Mouse (Mus musculus): Measurements from ENCODE around the gene Otx2. TPM values are rescaled to one million over a fixed set of nuclear protein-coding genes. Genes with fewer than 3 reads are reported as not detected.

The Otx2 gene
- polyA plus RNA-seq, 1 experiment from 2014 or later: not detected

- DNase-seq (ENCODE audit: low spot score): no peak
- WGBS: 73% methylated on average over 4 of the region's 4 CpGs
- H3K36me3 ChIP-seq (ENCODE audit: control insufficient read depth, insufficient read depth, low read length): no peaks in the 10 kb centered on the region
- ATAC-seq (replicated peaks; ENCODE audit: low FRiP score): no peak
- H3K27me3 ChIP-seq (replicated peaks; ENCODE audit: control insufficient read depth, insufficient read depth, low read length): peaks cover 99% of the 10 kb centered on the region
- no peak overlapping the region for H3K27ac ChIP-seq (ENCODE audit: low read depth, low read length)
- H3K9me3 ChIP-seq (ENCODE audit: control insufficient read depth, low read length): no peaks in the 10 kb centered on the region
- no peaks in the 10 kb centered on the region for H3K4me1 ChIP-seq (replicated peaks; ENCODE audit: control insufficient read depth, insufficient read depth, low read length)
- no peak overlapping the region for H3K4me3 ChIP-seq (ENCODE audit: low read depth, low read length)
- H3K4me2 ChIP-seq: no peak overlapping the region
- no peak overlapping the region for H3K9ac ChIP-seq (ENCODE audit: low read depth, low read length)
These were observed 14.0 kb downstream of the Otx2 start for GRCm38 (mm10) chr14:48659661-48660060.

GRCm38 (mm10) chr14:48657241-48657640 lies 16.4 kb downstream of the Otx2 start:
- H3K4me3 ChIP-seq (ENCODE audit: low read depth, low read length): no peak overlapping the region
- 72% methylated on average over 6 of the region's 6 CpGs for WGBS
- peaks cover 100% of the 10 kb centered on the region for H3K27me3 ChIP-seq (replicated peaks; ENCODE audit: control insufficient read depth, insufficient read depth, low read length)
- no peaks in the 10 kb centered on the region for H3K36me3 ChIP-seq (ENCODE audit: control insufficient read depth, insufficient read depth, low read length)
- no peaks in the 10 kb centered on the region for H3K4me1 ChIP-seq (replicated peaks; ENCODE audit: control insufficient read depth, insufficient read depth, low read length)
- H3K27ac ChIP-seq (ENCODE audit: low read depth, low read length): no peak overlapping the region
- no peak for ATAC-seq (replicated peaks; ENCODE audit: low FRiP score)
- H3K9ac ChIP-seq (ENCODE audit: low read depth, low read length): no peak overlapping the region
- H3K9me3 ChIP-seq (ENCODE audit: control insufficient read depth, low read length): no peaks in the 10 kb centered on the region
- H3K4me2 ChIP-seq: no peak overlapping the region
- no peak for DNase-seq (ENCODE audit: low spot score)

- ATAC-seq (replicated peaks; ENCODE audit: low FRiP score) (no peak), DNase-seq (ENCODE audit: low spot score) (no peak)
- Histone ChIP-seq H3K4me2 (no peak overlapping the region), H3K4me1 (replicated peaks; ENCODE audit: control insufficient read depth, insufficient read depth, low read length) (no peaks in the 10 kb centered on the region; the same call in 1 of the 2 replicates), H3K36me3 (ENCODE audit: control insufficient read depth, insufficient read depth, low read length) (no peaks in the 10 kb centered on the region), H3K27ac (ENCODE audit: low read depth, low read length) (no peak overlapping the region), H3K9ac (ENCODE audit: low read depth, low read length) (no peak overlapping the region), H3K4me3 (ENCODE audit: low read depth, low read length) (no peak overlapping the region), H3K27me3 (replicated peaks; ENCODE audit: control insufficient read depth, insufficient read depth, low read length) (peaks cover 100% of the 10 kb centered on the region), H3K9me3 (ENCODE audit: control insufficient read depth, low read length) (no peaks in the 10 kb centered on the region)
- WGBS: 67% methylated on average over 4 of the region's 4 CpGs
These were observed 16.9 kb downstream of the Otx2 start for GRCm38 (mm10) chr14:48656711-48657110.

- no peaks in the 10 kb centered on the region for H3K36me3 ChIP-seq (ENCODE audit: control insufficient read depth, insufficient read depth, low read length)
- no peak overlapping the region for H3K4me2 ChIP-seq
- ATAC-seq (replicated peaks; ENCODE audit: low FRiP score) (no peak), DNase-seq (ENCODE audit: low spot score) (no peak)
- WGBS: 5% methylated on average over 21 of the region's 21 CpGs
- peaks cover 4% of the 10 kb centered on the region; the same call in 1 of the 2 replicates for H3K4me1 ChIP-seq (replicated peaks; ENCODE audit: control insufficient read depth, insufficient read depth, low read length)
- H3K27ac ChIP-seq (ENCODE audit: low read depth, low read length): no peak overlapping the region
- peaks cover 100% of the 10 kb centered on the region for H3K27me3 ChIP-seq (replicated peaks; ENCODE audit: control insufficient read depth, insufficient read depth, low read length)
- H3K9ac ChIP-seq (ENCODE audit: low read depth, low read length): no peak overlapping the region
- H3K9me3 ChIP-seq (ENCODE audit: control insufficient read depth, low read length): no peaks in the 10 kb centered on the region
- no peak overlapping the region for H3K4me3 ChIP-seq (ENCODE audit: low read depth, low read length)
These were observed 17.6 kb downstream of the Otx2 start for GRCm38 (mm10) chr14:48655792-48656550.

GRCm38 (mm10) chr14:48655073-48655791 lies 18.4 kb downstream of the Otx2 start:
- DNase-seq (ENCODE audit: low spot score) (peak; percentile 48), ATAC-seq (replicated peaks; ENCODE audit: low FRiP score) (no peak; the same call in 1 of the 2 replicates)
- H3K27ac ChIP-seq (ENCODE audit: low read depth, low read length): no peak overlapping the region
- no peaks in the 10 kb centered on the region for H3K9me3 ChIP-seq (ENCODE audit: control insufficient read depth, low read length)
- H3K36me3 ChIP-seq (ENCODE audit: control insufficient read depth, insufficient read depth, low read length): no peaks in the 10 kb centered on the region
- H3K4me2 ChIP-seq: peak overlapping the region; percentile 28; the same call in 1 of the 2 replicates
- 2% methylated on average over 33 of the region's 33 CpGs for WGBS
- no peak overlapping the region for H3K9ac ChIP-seq (ENCODE audit: low read depth, low read length)
- H3K27me3 ChIP-seq (replicated peaks; ENCODE audit: control insufficient read depth, insufficient read depth, low read length): peaks cover 97% of the 10 kb centered on the region
- H3K4me1 ChIP-seq (replicated peaks; ENCODE audit: control insufficient read depth, insufficient read depth, low read length): peaks cover 4% of the 10 kb centered on the region; the same call in 1 of the 2 replicates
- H3K4me3 ChIP-seq (ENCODE audit: low read depth, low read length): no peak overlapping the region

GRCm38 (mm10) chr14:48654551-48655072 lies 19.0 kb downstream of the Otx2 start:
- ATAC-seq (replicated peaks; ENCODE audit: low FRiP score) (no peak), DNase-seq (ENCODE audit: low spot score) (peak; percentile 33)
- H3K4me3 ChIP-seq (ENCODE audit: low read depth, low read length): no peak overlapping the region
- no peaks in the 10 kb centered on the region for H3K9me3 ChIP-seq (ENCODE audit: control insufficient read depth, low read length)
- H3K4me1 ChIP-seq (replicated peaks; ENCODE audit: control insufficient read depth, insufficient read depth, low read length): peaks cover 4% of the 10 kb centered on the region; the same call in 1 of the 2 replicates
- no peaks in the 10 kb centered on the region for H3K36me3 ChIP-seq (ENCODE audit: control insufficient read depth, insufficient read depth, low read length)
- H3K9ac ChIP-seq (ENCODE audit: low read depth, low read length): no peak overlapping the region
- WGBS: 5% methylated on average over 20 of the region's 20 CpGs
- peak overlapping the region; percentile 28; the same call in 1 of the 2 replicates for H3K4me2 ChIP-seq
- peaks cover 91% of the 10 kb centered on the region for H3K27me3 ChIP-seq (replicated peaks; ENCODE audit: control insufficient read depth, insufficient read depth, low read length)
- H3K27ac ChIP-seq (ENCODE audit: low read depth, low read length): no peak overlapping the region

- Histone ChIP-seq H3K9me3 (ENCODE audit: control insufficient read depth, low read length) (no peaks in the 10 kb centered on the region), H3K9ac (ENCODE audit: low read depth, low read length) (no peak overlapping the region), H3K27ac (ENCODE audit: low read depth, low read length) (no peak overlapping the region), H3K4me3 (ENCODE audit: low read depth, low read length) (no peak overlapping the region), H3K4me2 (no peak overlapping the region), H3K36me3 (ENCODE audit: control insufficient read depth, insufficient read depth, low read length) (no peaks in the 10 kb centered on the region), H3K27me3 (replicated peaks; ENCODE audit: control insufficient read depth, insufficient read depth, low read length) (peaks cover 84% of the 10 kb centered on the region), H3K4me1 (replicated peaks; ENCODE audit: control insufficient read depth, insufficient read depth, low read length) (peaks cover 4% of the 10 kb centered on the region; the same call in 1 of the 2 replicates)
- DNase-seq (ENCODE audit: low spot score): peak; percentile 33
- WGBS: 12% methylated on average over 22 of the region's 22 CpGs
- no peak for ATAC-seq (replicated peaks; ENCODE audit: low FRiP score)
These were observed 19.7 kb downstream of the Otx2 start for GRCm38 (mm10) chr14:48653676-48654510.

GRCm38 (mm10) chr14:48653081-48653480 lies 20.5 kb downstream of the Otx2 start:
- Histone ChIP-seq H3K4me1 (replicated peaks; ENCODE audit: control insufficient read depth, insufficient read depth, low read length) (peaks cover 4% of the 10 kb centered on the region; the same call in 1 of the 2 replicates), H3K4me2 (no peak overlapping the region), H3K9me3 (ENCODE audit: control insufficient read depth, low read length) (no peaks in the 10 kb centered on the region), H3K4me3 (ENCODE audit: low read depth, low read length) (no peak overlapping the region), H3K27me3 (replicated peaks; ENCODE audit: control insufficient read depth, insufficient read depth, low read length) (peaks cover 76% of the 10 kb centered on the region), H3K27ac (ENCODE audit: low read depth, low read length) (no peak overlapping the region), H3K36me3 (ENCODE audit: control insufficient read depth, insufficient read depth, low read length) (no peaks in the 10 kb centered on the region), H3K9ac (ENCODE audit: low read depth, low read length) (no peak overlapping the region)
- 70% methylated on average over 3 of the region's 3 CpGs for WGBS
- DNase-seq (ENCODE audit: low spot score): no peak
- ATAC-seq (replicated peaks; ENCODE audit: low FRiP score): no peak

Measured in liver, embryonic 11.5 days (tissue).